Mouse (Mus musculus) heart, embryonic 12.5 days (tissue): ENCODE results near the gene Setd3. TPM values are rescaled to one million over a fixed set of nuclear protein-coding genes. Genes with fewer than 3 reads are reported as not detected.
A peak's percentile ranks its signal among the peaks of the same experiment; 100 is the strongest.

Experiments
- ATAC-seq: fragments of 200-750 bp; cut with Nextera tagmentation; 2 replicates; pipeline ENCODE4 v1.8.0; 2017; ENCODE audit warnings: moderate TSS enrichment, moderate library complexity; ENCODE audit not compliant: insufficient number of reproducible peaks, low FRiP score
- H3K27ac ChIP-seq: fragments of 300-500 bp; sonication (generic); 2 replicates; pipeline ENCODE4 v1.5.1; 2016; ENCODE audit warnings: mild to moderate bottlenecking, moderate library complexity; ENCODE audit not compliant: poor library complexity, severe bottlenecking
- H3K27me3 ChIP-seq: fragments of 300-500 bp; sonication (generic); replicated peaks from 2 replicates; pipeline ENCODE4 v1.6.1; 2016; ENCODE audit warnings: mild to moderate bottlenecking, moderate library complexity
- H3K36me3 ChIP-seq: fragments of 300-500 bp; sonication (generic); 2 replicates; pipeline ENCODE4 v1.6.1; 2016; ENCODE audit warnings: mild to moderate bottlenecking, moderate library complexity
- H3K4me1 ChIP-seq: fragments of 300-500 bp; sonication (generic); replicated peaks from 2 replicates; pipeline ENCODE4 v1.6.1; 2016; ENCODE audit warnings: mild to moderate bottlenecking
- H3K4me2 ChIP-seq: fragments of 300-500 bp; sonication (generic); 2 replicates; pipeline ENCODE4 v1.6.1; 2016; ENCODE audit warnings: mild to moderate bottlenecking, moderate library complexity
- H3K4me3 ChIP-seq: fragments of 300-500 bp; sonication (generic); 2 replicates; pipeline ENCODE4 v1.5.1; 2016; ENCODE audit warnings: mild to moderate bottlenecking
- H3K9ac ChIP-seq: fragments of 300-500 bp; sonication (generic); 2 replicates; pipeline ENCODE4 v1.6.1; 2016; ENCODE audit warnings: mild to moderate bottlenecking, moderate library complexity
- H3K9me3 ChIP-seq: fragments of 300-500 bp; sonication (generic); replicated peaks from 2 replicates; pipeline ENCODE4 v1.6.1; 2016; ENCODE audit warnings: mild to moderate bottlenecking, moderate library complexity
- WGBS: fragments of 180-500 bp; shearing (Covaris S2); methylation state at CpG from one replicate; pipeline ENCODE4 v1.1.7; 2016; 5-methylcytosine and 5-hydroxymethylcytosine counted together
- polyA plus RNA-seq: library from polyadenylated mRNA; unstranded; fragments of >200 nt; fragmentation: Nextera tagmentation; extraction: Ambion mirVana; gene quantifications from 2 replicates; pipeline ENCODE4 v1.2.1, GENCODE M21; 2016

Gene Setd3
- polyA plus RNA-seq, 1 experiment from 2014 or later, result 83.1 TPM

- ATAC-seq, result no peak
- Histone ChIP-seq H3K9me3 (no peaks in the 10 kb centered on the region), H3K9ac (no peak overlapping the region), H3K27ac (no peak overlapping the region), H3K36me3 (no peaks in the 10 kb centered on the region), H3K4me1 (peaks cover 77% of the 10 kb centered on the region), H3K4me3 (no peak overlapping the region), H3K4me2 (no peak overlapping the region), H3K27me3 (no peaks in the 10 kb centered on the region)
- WGBS, result 74% methylated on average over 11 of the region's 11 CpGs
Measured at GRCm38 (mm10) chr12:108216611-108217370, 37.7 kb upstream of the Setd3 start.

- WGBS, result 41% methylated on average over 8 of the region's 8 CpGs
- H3K4me3 ChIP-seq, result no peak overlapping the region
- 0 out of 2 replicates have a peak, but pooled peaks cover 3% of the 10 kb centered on the region for H3K36me3 ChIP-seq
- peaks cover 72% of the 10 kb centered on the region for H3K4me1 ChIP-seq
- no peak for ATAC-seq
- no peak overlapping the region for H3K4me2 ChIP-seq
- H3K27ac ChIP-seq, result 0 out of 2 replicates have a peak overlapping the region, but pooled peaks have one; percentile 6
- no peaks in the 10 kb centered on the region for H3K27me3 ChIP-seq
- H3K9ac ChIP-seq, result no peak overlapping the region
- H3K9me3 ChIP-seq, result no peaks in the 10 kb centered on the region
Measured at GRCm38 (mm10) chr12:108215090-108215489, 36.0 kb upstream of the Setd3 start.

- ATAC-seq, result no peak
- WGBS, result 35% methylated on average over 18 of the region's 18 CpGs
- H3K4me1 ChIP-seq, result peaks cover 71% of the 10 kb centered on the region
Measured at GRCm38 (mm10) chr12:108213090-108214041, 34.3 kb upstream of the Setd3 start.

GRCm38 (mm10) chr12:108212476-108212875 lies 33.4 kb upstream of the Setd3 start:
- Histone ChIP-seq H3K27me3 (no peaks in the 10 kb centered on the region), H3K36me3 (0 out of 2 replicates have a peak, but pooled peaks cover 3% of the 10 kb centered on the region), H3K9ac (peak overlapping the region; percentile 53; the same call in 1 of the 2 replicates), H3K9me3 (no peaks in the 10 kb centered on the region), H3K4me3 (no peak overlapping the region), H3K27ac (no peak overlapping the region), H3K4me2 (no peak overlapping the region), H3K4me1 (peaks cover 64% of the 10 kb centered on the region)
- 81% methylated on average over 6 of the region's 6 CpGs for WGBS
- ATAC-seq, result no peak

More at GRCm38 (mm10) chr12:108213090-108214041, 34.3 kb upstream of the Setd3 start:
- no peaks in the 10 kb centered on the region for H3K27me3 ChIP-seq
- H3K27ac ChIP-seq, result peak overlapping the region; percentile 13; the same call in 1 of the 2 replicates
- peak overlapping the region; percentile 47; the same call in 1 of the 2 replicates for H3K9ac ChIP-seq
- 0 out of 2 replicates have a peak, but pooled peaks cover 3% of the 10 kb centered on the region for H3K36me3 ChIP-seq
- H3K9me3 ChIP-seq, result no peaks in the 10 kb centered on the region
- H3K4me3 ChIP-seq, result no peak overlapping the region
- H3K4me2 ChIP-seq, result no peak overlapping the region

GRCm38 (mm10) chr12:108212071-108212470 lies 33.0 kb upstream of the Setd3 start:
- no peak overlapping the region for H3K27ac ChIP-seq
- WGBS, result 37% methylated on average over 5 of the region's 5 CpGs

GRCm38 (mm10) chr12:108210623-108211022 lies 31.5 kb upstream of the Setd3 start:
- Histone ChIP-seq H3K9me3 (no peaks in the 10 kb centered on the region), H3K27ac (no peak overlapping the region), H3K27me3 (no peaks in the 10 kb centered on the region), H3K4me3 (no peak overlapping the region), H3K4me2 (no peak overlapping the region), H3K4me1 (peaks cover 64% of the 10 kb centered on the region), H3K36me3 (peaks cover 17% of the 10 kb centered on the region; the same call in 1 of the 2 replicates), H3K9ac (no peak overlapping the region)
- 90% methylated on average over 15 of the region's 15 CpGs for WGBS
- no peak for ATAC-seq

More at GRCm38 (mm10) chr12:108212071-108212470, 33.0 kb upstream of the Setd3 start:
- Histone ChIP-seq H3K9ac (peak overlapping the region; percentile 53; the same call in 1 of the 2 replicates), H3K36me3 (peaks cover 7% of the 10 kb centered on the region; the same call in 1 of the 2 replicates), H3K9me3 (no peaks in the 10 kb centered on the region), H3K4me1 (peaks cover 64% of the 10 kb centered on the region), H3K4me2 (no peak overlapping the region; the same call in 1 of the 2 replicates), H3K27me3 (no peaks in the 10 kb centered on the region), H3K4me3 (no peak overlapping the region)
- no peak for ATAC-seq

GRCm38 (mm10) chr12:108208726-108209438 lies 29.8 kb upstream of the Setd3 start:
- Histone ChIP-seq H3K36me3 (peaks cover 35% of the 10 kb centered on the region), H3K9ac (0 out of 2 replicates have a peak overlapping the region, but pooled peaks have one; percentile 1), H3K27ac (no peak overlapping the region), H3K9me3 (no peaks in the 10 kb centered on the region), H3K4me1 (peaks cover 48% of the 10 kb centered on the region), H3K4me2 (no peak overlapping the region), H3K27me3 (no peaks in the 10 kb centered on the region), H3K4me3 (no peak overlapping the region)
- 29% methylated on average over 13 of the region's 13 CpGs for WGBS
- ATAC-seq, result peak; percentile 15; the same call in 1 of the 2 replicates

GRCm38 (mm10) chr12:108208216-108208615 lies 29.1 kb upstream of the Setd3 start:
- no peak for ATAC-seq
- WGBS, result 84% methylated on average over 9 of the region's 9 CpGs
- no peaks in the 10 kb centered on the region for H3K27me3 ChIP-seq
- no peak overlapping the region for H3K27ac ChIP-seq
- H3K9me3 ChIP-seq, result no peaks in the 10 kb centered on the region
- peaks cover 38% of the 10 kb centered on the region for H3K36me3 ChIP-seq
- no peak overlapping the region for H3K9ac ChIP-seq
- no peak overlapping the region for H3K4me2 ChIP-seq
- no peak overlapping the region for H3K4me3 ChIP-seq
- peaks cover 41% of the 10 kb centered on the region for H3K4me1 ChIP-seq

GRCm38 (mm10) chr12:108206641-108207040 lies 27.5 kb upstream of the Setd3 start:
- no peak overlapping the region for H3K27ac ChIP-seq
- H3K9me3 ChIP-seq, result no peaks in the 10 kb centered on the region
- H3K4me1 ChIP-seq, result peaks cover 26% of the 10 kb centered on the region
- H3K4me2 ChIP-seq, result no peak overlapping the region
- H3K27me3 ChIP-seq, result no peaks in the 10 kb centered on the region
- WGBS, result 12% methylated on average over 5 of the region's 5 CpGs
- peaks cover 53% of the 10 kb centered on the region for H3K36me3 ChIP-seq
- H3K9ac ChIP-seq, result no peak overlapping the region
- peak; percentile 26; the same call in 1 of the 2 replicates for ATAC-seq
- H3K4me3 ChIP-seq, result no peak overlapping the region

- no peak overlapping the region for H3K9ac ChIP-seq
- no peak for ATAC-seq
- H3K27ac ChIP-seq, result no peak overlapping the region
- peaks cover 15% of the 10 kb centered on the region for H3K4me1 ChIP-seq
- H3K27me3 ChIP-seq, result no peaks in the 10 kb centered on the region
- no peak overlapping the region for H3K4me3 ChIP-seq
- no peak overlapping the region for H3K4me2 ChIP-seq
- H3K36me3 ChIP-seq, result peaks cover 66% of the 10 kb centered on the region
- 85% methylated on average over 12 of the region's 12 CpGs for WGBS
- no peaks in the 10 kb centered on the region for H3K9me3 ChIP-seq
Measured at GRCm38 (mm10) chr12:108204978-108205377, 25.9 kb upstream of the Setd3 start.
